Comparison of ENCODE assay signal across 16 mouse cellular contexts in the genomic region with DNA sequence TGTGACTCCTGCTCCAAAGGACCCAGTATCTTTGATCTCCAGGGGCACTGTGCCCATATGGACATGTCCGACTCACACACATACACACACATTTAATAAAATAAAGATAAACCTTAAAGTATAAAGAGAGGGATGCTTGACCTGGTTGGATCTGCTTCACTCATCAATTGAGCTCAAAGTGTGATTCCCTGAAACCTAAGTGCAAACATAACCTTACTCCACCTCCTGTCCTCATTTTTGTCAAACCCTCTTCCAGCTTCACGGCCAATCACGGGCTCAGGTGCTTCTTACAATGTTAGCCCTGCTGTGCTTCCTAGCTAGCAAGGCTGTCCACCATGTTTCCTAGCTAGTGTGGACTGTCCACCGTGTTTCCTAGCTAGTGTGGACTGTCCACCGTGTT.
"Had no signal": no experiment of that assay in that cellular context is flagged by ENCODE, and none has a peak within 500 bp of the region (broad histone marks: within the 10 kb centered on the region; RNA-seq: fewer than 3 reads in every experiment).

No protein-coding gene starts in this region.

- H3K36me3 ChIP-seq: neural tube, embryonic 13.5 days; neural tube, embryonic 15.5 days; stomach, embryonic 15.5 days had no signal

- H3K9ac ChIP-seq: neural tube, embryonic 13.5 days; neural tube, embryonic 15.5 days; stomach, embryonic 15.5 days had no signal

- H3K4me1 ChIP-seq: neural tube, embryonic 13.5 days; neural tube, embryonic 15.5 days; stomach, embryonic 15.5 days had no signal

- H3K27ac ChIP-seq: neural tube, embryonic 13.5 days; neural tube, embryonic 15.5 days; stomach, embryonic 15.5 days; stomach, postnatal 0 days had no signal

- DNase-seq: retina, postnatal 1 day; right cerebral cortex, adult 18-20 months; right cerebral cortex, postnatal 14 days; right cerebral cortex, postnatal 25 days; right cerebral cortex, postnatal 4 days; spleen, adult 18-20 months; thymus, adult 18-20 months; thymus, adult 2 months; thymus, postnatal 14 days; thymus, postnatal 25 days; thymus, postnatal 36 days; thymus, postnatal 4 days had no signal

- H3K27me3 ChIP-seq: neural tube, embryonic 13.5 days; neural tube, embryonic 15.5 days; stomach, embryonic 15.5 days had no signal

- H3K4me3 ChIP-seq: neural tube, embryonic 13.5 days; neural tube, embryonic 15.5 days; stomach, embryonic 15.5 days had no signal
